Mouse (Mus musculus): Measurements from ENCODE around the gene Spen.

GRCm38 (mm10) chr4:141512145-141512544 is 26.3 kb downstream of the Spen start:
- TF ChIP-seq CTCF (IDR thresholded peaks at IDR 0.05) (no peak), EP300 (IDR thresholded peaks at IDR 0.05) (no peak)
